Mouse (Mus musculus) heart, adult 11 months (tissue): ENCODE results near the gene Ldb1.
A peak's percentile ranks its signal among the peaks of the same experiment; 100 is the strongest.

Experiments used
- DNase-seq: peaks from one replicate; pipeline ENCODE4 v3.0.0; 2022

The Ldb1 gene

DNA sequence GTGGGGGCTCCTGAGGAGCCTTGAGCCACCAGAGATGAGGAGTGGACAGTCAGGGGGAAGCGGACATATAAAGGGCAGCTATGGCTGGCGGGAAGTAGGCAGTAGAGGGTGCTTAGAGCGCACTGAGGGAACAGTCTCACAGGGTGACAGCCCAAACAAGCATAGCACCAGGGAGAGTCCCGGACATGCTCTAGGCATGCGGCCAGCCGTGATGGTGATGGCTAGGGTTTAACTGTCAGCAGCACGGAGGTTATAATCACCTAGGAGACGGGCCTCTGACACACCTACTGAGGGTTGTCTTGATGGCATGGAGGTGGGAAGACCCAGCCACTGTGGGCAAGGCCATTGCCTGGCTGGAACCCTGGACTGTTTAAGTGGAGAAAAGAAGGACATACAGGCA lies 18.4 kb downstream of the Ldb1 start:
- DNase-seq = peak; percentile 91

DNA sequence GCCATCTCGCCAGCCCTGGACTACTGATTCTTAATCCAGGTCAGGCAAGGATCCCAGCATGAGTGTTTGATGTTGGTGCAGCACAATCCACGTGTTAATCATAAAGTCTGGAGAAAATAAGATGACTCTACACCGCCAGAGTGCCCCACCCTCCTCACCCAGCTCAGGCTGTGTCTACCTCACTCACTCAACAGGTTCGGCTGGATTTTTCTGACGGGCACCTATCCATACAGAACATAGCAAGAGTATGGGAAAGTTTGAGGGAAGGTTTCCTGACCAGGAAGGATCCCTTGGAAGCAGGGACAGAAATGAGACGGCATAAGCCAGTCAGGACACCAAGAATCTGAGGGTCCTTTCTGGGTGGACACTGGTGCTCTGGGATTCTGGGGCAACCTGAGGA lies 20.1 kb downstream of the Ldb1 start:
- DNase-seq = no peak

DNA sequence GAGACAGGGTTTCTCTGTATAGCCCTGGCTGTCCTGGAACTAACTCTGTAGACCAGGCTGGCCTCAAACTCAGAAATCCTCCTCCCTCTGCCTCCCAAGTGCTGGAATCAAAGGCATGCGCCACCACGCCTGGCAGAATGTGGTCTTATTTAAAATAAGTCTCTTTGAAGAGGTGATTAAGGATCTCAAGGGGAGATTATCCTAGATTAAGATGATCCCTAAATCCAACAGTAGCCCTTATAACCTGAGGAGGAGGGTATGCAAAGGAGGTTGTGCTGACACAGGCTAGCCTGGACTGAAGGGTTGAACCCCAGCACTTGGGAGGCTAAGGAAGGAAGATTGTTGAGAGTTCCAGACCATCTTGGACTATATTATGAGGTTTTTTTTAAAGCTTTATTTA lies 29.0 kb downstream of the Ldb1 start:
- no peak for DNase-seq

GRCm38 (mm10) chr19:46014572-46015178 lies 30.3 kb downstream of the Ldb1 start:
- DNase-seq = peak; percentile 98

- DNase-seq = peak; percentile 87
Measured at GRCm38 (mm10) chr19:46005680-46006079, 39.3 kb downstream of the Ldb1 start.

DNA sequence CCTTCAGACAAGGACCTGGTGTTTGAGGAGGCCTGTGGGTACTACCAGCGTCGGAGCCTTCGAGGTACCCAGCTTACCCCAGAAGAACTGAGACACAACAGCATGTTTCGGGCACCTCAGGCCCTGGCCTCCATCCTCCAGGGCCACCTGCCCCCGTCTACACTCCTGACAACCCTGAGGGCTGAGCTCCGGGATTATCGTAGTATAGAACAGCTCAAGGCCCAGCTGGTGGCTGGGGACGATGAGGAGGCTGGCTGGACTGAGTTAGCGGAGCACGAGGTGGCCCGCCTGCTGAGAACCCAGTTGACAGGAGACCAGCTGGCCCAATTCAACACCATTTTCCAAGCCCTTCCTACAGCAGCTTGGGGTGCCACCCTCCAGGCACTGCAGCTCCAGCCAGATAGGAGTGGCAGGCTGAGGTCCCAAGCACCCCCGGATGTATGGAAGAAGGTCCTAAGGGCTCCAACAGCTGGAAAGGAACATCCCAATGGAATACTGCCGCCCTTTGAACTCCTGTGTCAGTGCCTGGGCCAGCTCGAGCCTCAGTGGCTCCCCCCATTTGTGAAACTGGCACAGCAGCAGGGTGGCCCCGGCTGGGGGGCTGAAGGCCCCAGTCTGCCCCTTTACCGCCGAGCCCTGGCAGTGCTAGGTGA lies 40.1 kb downstream of the Ldb1 start:
- peak; percentile 89 for DNase-seq

DNA sequence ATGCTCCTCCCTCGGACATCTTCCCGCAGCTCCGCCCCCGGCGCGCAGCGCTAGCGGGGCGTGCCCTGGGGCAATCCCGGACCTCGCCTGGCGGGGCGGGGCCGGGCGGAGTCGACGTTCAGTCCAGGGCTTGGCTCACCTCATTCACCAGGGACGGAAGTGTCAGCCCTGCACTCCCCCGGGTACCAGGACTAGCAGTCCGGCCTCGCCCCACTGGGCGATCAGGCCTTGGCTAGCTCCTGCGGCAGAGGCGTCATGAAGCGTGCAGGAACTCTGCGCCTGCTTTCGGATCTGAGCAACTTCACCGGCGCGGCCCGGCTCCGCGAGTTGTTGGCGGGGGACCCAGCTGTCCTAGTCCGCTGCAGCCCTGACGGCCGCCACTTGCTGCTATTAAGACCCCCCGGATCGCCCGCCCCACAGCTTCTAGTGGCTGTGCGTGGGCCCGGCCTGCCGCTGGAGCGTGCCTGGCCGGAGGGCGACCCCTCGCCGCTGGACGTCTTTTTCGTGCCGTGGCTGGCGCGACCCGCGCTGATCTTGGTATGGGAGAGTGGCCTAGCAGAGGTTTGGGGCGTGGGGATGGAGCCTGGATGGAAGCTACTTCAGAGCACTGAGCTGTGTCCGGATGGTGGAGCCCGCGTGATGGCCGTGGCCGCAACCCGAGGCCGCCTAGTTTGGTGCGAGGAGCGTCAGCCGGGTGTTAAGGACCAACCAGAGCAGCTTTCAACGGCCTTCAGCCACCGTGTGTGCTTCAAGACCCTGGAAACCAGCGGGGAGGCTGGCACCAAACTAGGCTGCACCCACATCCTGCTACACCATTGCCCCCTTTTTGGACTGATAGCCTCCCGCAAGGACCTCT lies 41.4 kb downstream of the Ldb1 start, which contains the start of gene Hps6:
TSS of gene Hps6 (plus strand) at position 138 of the 856 bp plus-strand sequence.
- peak; percentile 99 for DNase-seq

DNA sequence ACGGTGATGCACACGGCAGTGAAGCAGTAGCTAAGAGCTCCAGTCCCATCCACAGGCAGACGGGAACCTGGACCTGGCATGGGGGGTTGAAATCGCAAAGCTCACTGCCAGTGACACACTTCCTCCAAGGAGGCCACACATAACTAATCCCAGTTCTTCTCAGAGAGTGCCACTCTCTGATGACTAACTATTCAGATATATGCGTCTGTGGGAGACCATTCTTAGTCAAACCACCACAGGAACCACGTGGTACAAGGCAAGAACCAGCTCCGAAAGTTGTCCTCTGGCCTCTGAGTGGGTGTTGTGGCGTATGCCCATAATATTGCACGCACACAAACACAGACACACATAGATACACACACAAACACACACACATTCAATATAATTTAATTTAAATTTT lies 42.7 kb downstream of the Ldb1 start:
- no peak for DNase-seq

DNA sequence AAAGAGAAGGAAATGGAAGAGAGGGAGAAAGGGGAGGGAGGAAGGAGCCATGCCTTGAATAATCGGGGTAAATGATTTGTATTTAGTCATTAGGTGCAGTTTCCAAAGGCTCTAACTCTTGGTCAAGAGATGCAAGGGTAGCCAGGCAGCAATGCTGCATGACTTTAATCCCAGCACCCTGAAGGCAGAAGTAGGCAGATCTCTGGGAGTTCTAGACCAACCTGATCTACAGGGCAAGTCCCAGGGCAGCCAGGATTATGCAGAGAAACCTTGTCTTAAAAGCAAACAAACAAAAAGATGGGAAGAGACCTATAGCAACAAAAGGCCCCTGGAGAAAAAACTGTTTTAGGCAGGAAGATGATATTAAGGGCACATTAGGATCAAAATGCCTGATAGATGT lies 45.6 kb downstream of the Ldb1 start:
- DNase-seq = no peak

DNA sequence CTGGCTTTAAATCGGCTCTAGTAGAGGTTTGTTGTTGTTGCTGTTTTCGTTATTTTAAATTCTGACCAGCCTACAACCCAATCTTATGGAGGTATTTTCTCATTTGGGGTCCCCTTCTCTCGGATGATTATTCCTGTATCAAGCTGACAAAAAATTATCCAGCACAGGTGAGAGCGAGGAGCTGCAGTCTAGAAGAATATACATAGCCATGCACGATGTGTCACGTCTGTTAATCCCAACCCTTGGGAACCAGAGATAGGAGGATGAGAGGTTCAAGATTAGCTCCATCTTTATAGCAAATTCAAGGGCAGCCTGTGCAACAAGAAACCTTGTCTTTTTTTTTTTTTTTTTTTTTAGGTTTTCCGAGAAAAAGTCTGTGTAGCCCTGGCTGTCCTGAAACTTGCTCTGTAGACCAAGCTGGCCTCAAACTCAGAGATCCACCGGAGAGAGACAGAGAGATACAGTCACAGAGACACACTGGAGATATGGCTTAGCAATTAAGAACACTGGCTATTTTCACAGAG lies 46.3 kb downstream of the Ldb1 start:
- no peak for DNase-seq

DNA sequence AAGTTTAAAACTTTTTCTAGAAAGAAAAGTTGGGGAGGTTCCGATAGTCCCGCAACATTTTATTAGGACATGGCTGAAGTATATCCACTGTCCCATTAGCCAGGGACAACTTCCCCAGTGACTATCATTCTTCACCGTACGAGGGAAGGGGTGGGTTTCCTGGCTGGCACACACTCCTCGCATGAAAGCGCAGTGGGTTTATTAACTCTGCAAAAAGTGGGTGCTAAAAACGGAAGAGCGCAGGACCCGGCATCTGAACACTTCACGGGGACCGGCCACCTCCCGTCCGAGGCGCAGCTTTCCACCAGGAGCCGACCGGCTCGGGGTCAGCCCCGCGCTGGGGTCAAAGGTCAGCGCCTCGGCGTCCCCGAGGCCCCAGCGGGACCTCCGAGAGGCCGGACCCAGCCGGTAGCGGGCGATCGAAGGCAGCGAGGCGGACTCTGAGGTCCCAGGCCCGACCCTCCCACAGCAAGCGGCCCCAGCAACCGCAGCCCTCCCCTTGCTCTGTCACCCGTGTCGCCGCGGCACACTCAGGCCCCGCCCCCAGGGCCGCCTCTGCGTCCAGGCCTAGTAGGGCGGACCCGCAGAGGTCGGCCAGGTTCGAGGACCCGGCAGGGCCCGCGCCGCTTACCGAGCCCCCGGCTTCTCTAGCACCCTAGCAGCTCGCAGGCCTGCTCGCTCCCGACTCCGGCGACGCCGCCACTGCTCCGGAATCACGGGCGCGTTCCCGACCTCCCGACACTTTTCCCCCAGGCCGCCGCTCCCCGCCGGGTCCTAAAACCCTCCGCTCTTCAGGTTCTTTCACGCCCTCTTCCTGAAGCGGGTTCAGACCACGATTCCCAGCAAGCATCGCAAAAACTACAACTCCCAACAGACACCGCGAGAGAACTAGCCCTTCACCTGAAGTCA lies 47.0 kb downstream of the Ldb1 start, which contains the start of gene Armh3:
TSS of gene Armh3 (minus strand) at position 704 of the 909 bp plus-strand sequence.
- peak; percentile 99 for DNase-seq

DNA sequence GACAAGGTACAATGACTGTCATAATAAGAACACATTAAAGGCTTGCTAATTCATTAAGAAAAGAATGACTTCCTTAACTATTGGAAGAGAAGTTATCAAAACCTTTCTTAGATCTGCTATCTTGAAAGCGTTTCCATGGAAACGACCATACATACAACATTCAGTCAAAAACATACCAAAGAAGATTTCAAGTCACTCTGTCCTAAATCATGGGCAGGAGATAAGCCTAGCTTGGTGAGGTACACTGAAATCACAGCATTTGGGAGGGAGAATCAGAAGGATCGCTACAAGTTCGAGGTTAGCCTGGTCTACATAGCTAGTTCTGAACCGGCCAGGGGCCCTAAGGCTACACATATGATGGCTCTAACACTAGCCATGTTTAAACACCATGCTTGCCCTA lies 47.6 kb downstream of the Ldb1 start:
- peak; percentile 44 for DNase-seq

DNA sequence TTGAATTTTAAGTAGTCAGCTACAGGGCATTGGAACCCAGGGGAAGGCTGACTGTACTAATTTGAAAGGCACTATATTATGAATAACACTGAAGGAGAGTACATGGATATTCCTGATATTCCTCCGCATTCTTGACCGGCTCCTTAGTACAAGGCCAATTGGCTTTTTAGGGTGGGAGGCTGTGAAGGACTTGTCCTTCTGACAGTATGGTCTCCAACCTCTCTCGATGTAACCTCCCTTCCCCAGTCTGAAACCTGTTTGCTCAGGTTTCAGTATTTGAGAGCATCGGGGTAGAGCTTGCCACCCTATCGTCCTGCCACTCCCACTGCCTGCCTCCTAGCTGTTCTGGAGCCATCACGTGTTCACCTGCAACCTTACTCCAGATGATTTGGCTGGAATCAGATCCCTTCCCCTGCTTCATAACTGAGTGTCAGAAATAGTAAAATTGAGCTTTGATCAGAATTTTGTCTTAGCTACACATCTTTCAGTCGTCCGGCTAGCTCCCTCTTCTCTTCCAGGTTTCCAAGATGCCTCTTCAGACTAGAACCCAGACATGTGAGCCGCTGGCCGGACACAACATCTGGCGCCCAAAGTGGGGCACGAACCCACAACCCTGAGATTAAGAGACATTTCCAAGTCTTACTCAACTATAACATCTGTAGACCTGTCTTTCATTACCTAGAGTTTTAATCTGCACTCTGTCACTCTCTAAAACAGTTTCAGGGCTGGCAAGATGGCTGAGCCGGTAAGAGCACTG lies 50.9 kb downstream of the Ldb1 start:
- peak; percentile 40 for DNase-seq

DNA sequence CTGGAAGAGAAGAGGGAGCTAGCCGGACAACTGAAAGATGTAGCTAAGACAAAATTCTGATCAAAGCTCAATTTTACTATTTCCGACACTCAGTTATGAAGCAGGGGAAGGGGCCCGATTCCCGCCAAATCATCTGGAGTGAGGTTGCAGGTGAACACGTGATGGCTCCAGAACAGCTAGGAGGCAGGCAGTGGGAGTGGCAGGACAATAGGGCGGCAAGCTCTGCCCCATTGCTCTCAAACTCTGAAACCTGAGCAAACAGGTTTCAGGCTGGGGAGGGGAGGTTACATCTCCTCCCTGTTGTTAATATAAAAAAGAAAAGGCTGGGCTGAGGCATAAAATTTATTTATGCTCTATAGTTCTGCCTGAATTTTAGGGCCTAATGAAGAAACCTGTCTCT lies 51.6 kb downstream of the Ldb1 start:
- peak; percentile 31 for DNase-seq

DNA sequence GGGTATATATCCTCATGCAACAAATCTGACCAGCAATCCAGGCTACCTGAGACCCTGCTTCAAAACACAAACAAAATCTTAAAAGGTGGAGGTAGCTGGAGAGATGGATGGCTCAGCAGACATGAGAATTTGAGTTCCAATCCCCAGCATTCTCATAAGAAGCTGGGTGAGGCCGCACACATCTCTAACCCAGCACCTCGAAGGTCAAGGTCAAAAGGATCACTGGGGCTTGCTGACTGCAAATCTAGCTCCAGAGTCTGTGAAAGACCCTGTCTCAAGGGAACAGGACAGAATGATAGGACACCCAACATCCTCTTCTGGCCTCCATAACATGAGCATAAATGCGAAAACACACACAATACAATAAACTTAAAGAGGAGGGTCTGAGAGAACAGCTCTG lies 53.8 kb downstream of the Ldb1 start:
- DNase-seq = peak; percentile 61

- DNase-seq = peak; percentile 40
Measured at GRCm38 (mm10) chr19:45988238-45988637, 56.8 kb downstream of the Ldb1 start.

- peak; percentile 83 for DNase-seq
Measured at GRCm38 (mm10) chr19:45984379-45984778, 60.6 kb downstream of the Ldb1 start.
